Mouse (Mus musculus) retina, postnatal 1 day (tissue): Measurements from ENCODE around the gene 2510009E07Rik.

Source experiments
- DNase-seq: peaks from one replicate; pipeline ENCODE4 v3.0.0-alpha.2; 2012

The 2510009E07Rik gene

GRCm38 (mm10) chr16:21630614-21631013 lies 63.9 kb downstream of the 2510009E07Rik start:
- no peak for DNase-seq

- peak; percentile 35 for DNase-seq
These were observed 66.3 kb downstream of the 2510009E07Rik start for GRCm38 (mm10) chr16:21628061-21628591.

GRCm38 (mm10) chr16:21627248-21627647 lies 67.2 kb downstream of the 2510009E07Rik start:
- DNase-seq = peak; percentile 62

GRCm38 (mm10) chr16:21625784-21626634 lies 68.5 kb downstream of the 2510009E07Rik start:
- peak; percentile 76 for DNase-seq

- no peak for DNase-seq
These were observed 73.8 kb downstream of the 2510009E07Rik start for GRCm38 (mm10) chr16:21620630-21621029.

GRCm38 (mm10) chr16:21615802-21616201 lies 78.7 kb downstream of the 2510009E07Rik start:
- DNase-seq = peak; percentile 67

- DNase-seq = no peak
These were observed 84.0 kb downstream of the 2510009E07Rik start for GRCm38 (mm10) chr16:21610473-21610872.

GRCm38 (mm10) chr16:21608176-21608865 lies 86.1 kb downstream of the 2510009E07Rik start:
- no peak for DNase-seq

GRCm38 (mm10) chr16:21607651-21608040 lies 86.8 kb downstream of the 2510009E07Rik start:
- no peak for DNase-seq

GRCm38 (mm10) chr16:21607021-21607650 lies 87.3 kb downstream of the 2510009E07Rik start:
- no peak for DNase-seq

GRCm38 (mm10) chr16:21606249-21607020 lies 88.0 kb downstream of the 2510009E07Rik start:
- DNase-seq = no peak

- DNase-seq = no peak
These were observed 90.1 kb downstream of the 2510009E07Rik start for GRCm38 (mm10) chr16:21604354-21604753.
